In genomic region chr3:93593512-93593911, GRCm38 (mm10) we compare ENCODE assay signal across 10 mouse cellular contexts. TPM values are rescaled to one million over a fixed set of nuclear protein-coding genes. Genes with fewer than 3 reads are reported as not detected.
A peak's percentile ranks its signal among the peaks of the same experiment; 100 is the strongest.
DNase-seq lines count a peak whose midpoint lies in the region; ATAC-seq and TF ChIP-seq lines count a peak whose summit lies in the region.
"Had no signal": no experiment of that assay in that cellular context is flagged by ENCODE, and none has a peak within 500 bp of the region (broad histone marks: within the 10 kb centered on the region; RNA-seq: fewer than 3 reads in every experiment).

No protein-coding gene starts in this region.

- no peak overlapping the region for H3K4me2 ChIP-seq in embryonic facial prominence, embryonic 11.5 days (ENCODE audit: low read depth, low read length)
- no peak overlapping the region for H3K4me2 ChIP-seq in kidney, postnatal 0 days (ENCODE audit: low read length)
- H3K4me2 ChIP-seq: heart, embryonic 13.5 days; midbrain, embryonic 12.5 days had no signal

- no peak overlapping the region for H3K9ac ChIP-seq in embryonic facial prominence, embryonic 11.5 days (replicated peaks; ENCODE audit: low read length)
- H3K9ac ChIP-seq in kidney, postnatal 0 days (ENCODE audit: low read depth, low read length), result no peak overlapping the region
- H3K9ac ChIP-seq: heart, embryonic 13.5 days; midbrain, embryonic 12.5 days had no signal

- ATAC-seq in embryonic facial prominence, embryonic 11.5 days (replicated peaks; ENCODE audit: insufficient number of reproducible peaks, low FRiP score, low TSS enrichment, low read depth), result no peak
- no peak for ATAC-seq in kidney, postnatal 0 days (replicated peaks; ENCODE audit: low FRiP score, low read depth)
- ATAC-seq in megakaryocyte-erythroid progenitor cell, adult 5-6 weeks (replicated peaks; ENCODE audit: low FRiP score, low TSS enrichment, poor library complexity, severe bottlenecking), result peak; percentile 77

- H3K36me3 ChIP-seq in embryonic facial prominence, embryonic 11.5 days (replicated peaks; ENCODE audit: control insufficient read depth, insufficient read depth, low read depth, low read length), result no peaks in the 10 kb centered on the region
- H3K36me3 ChIP-seq in kidney, postnatal 0 days (ENCODE audit: insufficient read depth, low read length), result no peaks in the 10 kb centered on the region
- H3K36me3 ChIP-seq: heart, embryonic 13.5 days; midbrain, embryonic 12.5 days had no signal

- no peaks in the 10 kb centered on the region for H3K4me1 ChIP-seq in embryonic facial prominence, embryonic 11.5 days (ENCODE audit: control insufficient read depth, insufficient read depth, low read length)
- peaks cover 14% of the 10 kb centered on the region for H3K4me1 ChIP-seq in kidney, postnatal 0 days (replicated peaks; ENCODE audit: insufficient read depth, low read length)

- no peak overlapping the region for H3K27ac ChIP-seq in embryonic facial prominence, embryonic 11.5 days (replicated peaks; ENCODE audit: low read depth, low read length)
- 0 out of 2 replicates have a peak overlapping the region, but pooled peaks have one; percentile 3 for H3K27ac ChIP-seq in kidney, postnatal 0 days
- H3K27ac ChIP-seq: heart, embryonic 13.5 days; midbrain, embryonic 12.5 days had no signal

- no peak overlapping the region for H3K4me3 ChIP-seq in embryonic facial prominence, embryonic 11.5 days (ENCODE audit: low read depth, low read length)
- H3K4me3 ChIP-seq in kidney, postnatal 0 days (replicated peaks; ENCODE audit: low read depth, low read length), result no peak overlapping the region
- H3K4me3 ChIP-seq: heart, embryonic 13.5 days; midbrain, embryonic 12.5 days had no signal

- 46% methylated on average over 1 of the region's 1 CpGs for WGBS in embryonic facial prominence, embryonic 11.5 days
- 68% methylated on average over 1 of the region's 1 CpGs for WGBS in kidney, postnatal 0 days

- peak; percentile 45 to 53 for DNase-seq in cerebellum, postnatal 10 days
- no peak for DNase-seq in cerebellum, adult 8-10 months
- DNase-seq in right cerebral cortex, adult 2 months (ENCODE audit: low spot score in 2 of 2), result peak; percentile 9 to 14
- no peak for DNase-seq in right cerebral cortex, postnatal 14 days
- peak; percentile 55 for DNase-seq in embryonic facial prominence, embryonic 11.5 days (ENCODE audit: low spot score)
- peak; percentile 60 for DNase-seq in kidney, postnatal 0 days (ENCODE audit: low spot score)
- DNase-seq in thymus, postnatal 36 days, result peak; percentile 32 to 42

- H3K9me3 ChIP-seq in embryonic facial prominence, embryonic 11.5 days (replicated peaks; ENCODE audit: control insufficient read depth, low read length), result no peaks in the 10 kb centered on the region
- H3K9me3 ChIP-seq in kidney, postnatal 0 days (replicated peaks; ENCODE audit: low read length), result no peaks in the 10 kb centered on the region
- H3K9me3 ChIP-seq: heart, embryonic 13.5 days; midbrain, embryonic 12.5 days had no signal

- peak; percentile 76 for TF ChIP-seq CTCF in kidney, postnatal 0 days (IDR thresholded peaks at IDR 0.05; ENCODE audit: low read depth)

- no peaks in the 10 kb centered on the region for H3K27me3 ChIP-seq in embryonic facial prominence, embryonic 11.5 days (ENCODE audit: control insufficient read depth, insufficient read depth, low read length)
- no peaks in the 10 kb centered on the region for H3K27me3 ChIP-seq in kidney, postnatal 0 days (ENCODE audit: insufficient read depth, low read length)
- H3K27me3 ChIP-seq: heart, embryonic 13.5 days; midbrain, embryonic 12.5 days had no signal

RNA-seq across cellular contexts. Expression of gene S100a10, which starts 38.6 kb away (rescaled TPM):
- polyA plus RNA-seq in embryonic facial prominence, embryonic 11.5 days (2014; fragmentation: Nextera tagmentation; extraction: Ambion mirVana), result 224 and 236 TPM in 2 replicates
- 534 and 566 TPM in 2 replicates for polyA plus RNA-seq in kidney, postnatal 0 days (2015; fragmentation: Nextera tagmentation; extraction: Ambion mirVana)
- 176 and 197 TPM in 2 replicates for total RNA-seq in megakaryocyte-erythroid progenitor cell, adult 5-6 weeks (2014; fragmentation: Nextera tagmentation)
- 278 and 471 TPM in 2 replicates for total RNA-seq in megakaryocyte-erythroid progenitor cell, adult 5-6 weeks (2017)

RNA-seq across cellular contexts. Expression of gene Tdpoz2, which starts 59.0 kb away (rescaled TPM):
- not detected in 2 replicates for polyA plus RNA-seq in embryonic facial prominence, embryonic 11.5 days (2014; fragmentation: Nextera tagmentation; extraction: Ambion mirVana)
- polyA plus RNA-seq in kidney, postnatal 0 days (2015; fragmentation: Nextera tagmentation; extraction: Ambion mirVana), result not detected in 2 replicates
- not detected in 2 replicates for total RNA-seq in megakaryocyte-erythroid progenitor cell, adult 5-6 weeks (2014; fragmentation: Nextera tagmentation)
- not detected in 2 replicates for total RNA-seq in megakaryocyte-erythroid progenitor cell, adult 5-6 weeks (2017)
- polyA plus RNA-seq: heart, embryonic 13.5 days; midbrain, embryonic 12.5 days had no signal

Comparison
In these comparisons a context has a peak if more than half of its experiments do, and no peak if none do; other contexts are left out.
1. DNase-seq: peak in cerebellum, postnatal 10 days (2 of 2), right cerebral cortex, adult 2 months (2 of 2), embryonic facial prominence, embryonic 11.5 days (single experiment), kidney, postnatal 0 days (single experiment) and thymus, postnatal 36 days (2 of 2); none in cerebellum, adult 8-10 months (single experiment) and right cerebral cortex, postnatal 14 days (single experiment).